In the genomic region with DNA sequence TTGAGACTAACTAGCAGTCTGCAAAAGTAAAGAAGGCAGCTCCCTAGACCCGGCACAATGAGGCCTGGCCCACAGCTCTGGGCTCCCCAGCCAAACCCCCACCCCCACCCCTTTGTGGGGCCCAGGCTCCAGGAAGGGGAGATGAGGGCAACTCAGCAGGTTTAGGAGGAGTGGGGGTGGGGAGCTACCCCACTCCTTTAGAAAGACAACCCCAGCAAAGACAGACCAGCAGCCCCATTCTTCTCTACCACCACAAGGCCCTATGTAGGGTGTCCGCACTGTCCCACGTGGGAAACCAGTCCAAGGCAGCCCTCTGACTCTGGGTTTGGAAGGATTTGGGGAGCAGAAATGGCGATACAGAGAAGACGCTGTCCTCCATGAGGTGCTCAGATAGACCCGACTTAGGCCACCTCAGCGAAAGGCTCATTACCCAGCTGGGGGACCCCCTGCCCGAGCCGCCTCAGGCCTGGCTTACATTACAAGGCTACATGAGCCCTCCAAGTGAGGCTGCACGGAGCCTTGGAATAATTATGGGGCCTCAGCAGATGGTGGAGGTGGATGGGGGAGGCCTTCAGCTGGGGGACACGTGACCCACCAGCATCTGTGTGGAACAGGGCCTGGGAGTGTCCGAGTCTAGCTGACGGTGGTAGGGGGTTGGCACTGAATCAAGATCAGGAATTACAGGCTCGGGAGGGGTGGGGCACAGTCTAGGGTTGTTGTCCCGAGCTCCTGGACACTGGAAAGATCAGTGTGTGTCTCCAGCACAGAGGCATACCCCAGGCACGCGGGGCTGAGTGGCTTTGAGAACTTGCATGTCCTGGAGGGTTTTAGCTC, we compare ENCODE assay signal across 9 mouse cellular contexts. TPM values are rescaled to one million over a fixed set of nuclear protein-coding genes. Genes with fewer than 3 reads are reported as not detected.
DNase-seq lines count a peak whose midpoint lies in the region; ATAC-seq lines count a peak whose summit lies in the region.
"Had no signal": no experiment of that assay in that cellular context is flagged by ENCODE, and none has a peak within 500 bp of the region (broad histone marks: within the 10 kb centered on the region; RNA-seq: fewer than 3 reads in every experiment).

A gene (minus strand): TSS at position 51 of the 834 bp plus-strand sequence.

- no peak within 1 kb of the TSS for H3K27ac ChIP-seq in heart, embryonic 11.5 days (ENCODE audit: low read depth, low read length)
- peak within 1 kb of the TSS; percentile 60 for H3K27ac ChIP-seq in forebrain, embryonic 13.5 days
- H3K27ac ChIP-seq in midbrain, embryonic 10.5 days (replicated peaks), result peak within 1 kb of the TSS; percentile 71
- H3K27ac ChIP-seq: liver, embryonic 13.5 days had no signal

- 52% methylated on average over 17 of the region's 17 CpGs for WGBS in heart, embryonic 11.5 days (ENCODE audit: insufficient replicate concordance)
- 42% methylated on average over 17 of the region's 17 CpGs for WGBS in forebrain, embryonic 13.5 days
- WGBS in midbrain, embryonic 10.5 days, result 64% methylated on average over 17 of the region's 17 CpGs

- ATAC-seq in heart, embryonic 11.5 days (replicated peaks; ENCODE audit: insufficient number of reproducible peaks, low FRiP score, low TSS enrichment), result peak; percentile 53
- peak; percentile 91 for ATAC-seq in forebrain, embryonic 13.5 days
- no peak for ATAC-seq in megakaryocyte-erythroid progenitor cell, adult 5-6 weeks (replicated peaks; ENCODE audit: low FRiP score, low TSS enrichment, poor library complexity, severe bottlenecking)
- no peak for ATAC-seq in activated CD4-positive, CD25-positive, alpha-beta regulatory T cell, adult 4 months

- DNase-seq in heart, adult 11 months, result no peak
- peak; percentile 55 for DNase-seq in MN1 (ENCODE audit: low spot score)
- DNase-seq in midbrain, embryonic 10.5 days (ENCODE audit: low spot score), result peak; percentile 40
- DNase-seq in T-cell, adult 2 months (ENCODE audit: low spot score), result no peak
- DNase-seq: liver, embryonic 13.5 days had no signal

- no peak within 1 kb of the TSS for H3K4me2 ChIP-seq in heart, embryonic 11.5 days
- no peak within 1 kb of the TSS for H3K4me2 ChIP-seq in forebrain, embryonic 13.5 days
- H3K4me2 ChIP-seq: liver, embryonic 13.5 days had no signal

- H3K4me3 ChIP-seq in heart, embryonic 11.5 days (ENCODE audit: low read depth, low read length), result no peak within 1 kb of the TSS
- no peak within 1 kb of the TSS for H3K4me3 ChIP-seq in forebrain, embryonic 13.5 days
- no peak within 1 kb of the TSS for H3K4me3 ChIP-seq in midbrain, embryonic 10.5 days
- H3K4me3 ChIP-seq: liver, embryonic 13.5 days had no signal

- H3K36me3 ChIP-seq in heart, embryonic 11.5 days (ENCODE audit: control insufficient read depth, insufficient read depth, low read length), result no peaks in the 10 kb centered on the region
- no peaks in the 10 kb centered on the region for H3K36me3 ChIP-seq in forebrain, embryonic 13.5 days (ENCODE audit: poor library complexity, severe bottlenecking)
- H3K36me3 ChIP-seq in midbrain, embryonic 10.5 days, result no peaks in the 10 kb centered on the region
- H3K36me3 ChIP-seq: liver, embryonic 13.5 days had no signal

- H3K4me1 ChIP-seq in heart, embryonic 11.5 days (ENCODE audit: control insufficient read depth, insufficient read depth, low read length), result peaks cover 16% of the 10 kb centered on the region
- peaks cover 41% of the 10 kb centered on the region for H3K4me1 ChIP-seq in forebrain, embryonic 13.5 days
- peaks cover 42% of the 10 kb centered on the region for H3K4me1 ChIP-seq in midbrain, embryonic 10.5 days

- H3K9ac ChIP-seq in heart, embryonic 11.5 days (ENCODE audit: low read depth, low read length), result no peak within 1 kb of the TSS
- H3K9ac ChIP-seq in forebrain, embryonic 13.5 days, result no peak within 1 kb of the TSS
- H3K9ac ChIP-seq: liver, embryonic 13.5 days had no signal

- no peaks in the 10 kb centered on the region for H3K9me3 ChIP-seq in heart, embryonic 11.5 days (replicated peaks; ENCODE audit: control insufficient read depth, low read length)
- H3K9me3 ChIP-seq in forebrain, embryonic 13.5 days (replicated peaks), result no peaks in the 10 kb centered on the region
- no peaks in the 10 kb centered on the region for H3K9me3 ChIP-seq in midbrain, embryonic 10.5 days (replicated peaks)
- H3K9me3 ChIP-seq: liver, embryonic 13.5 days had no signal

- peaks cover 14% of the 10 kb centered on the region; the same call in 1 of the 2 replicates for H3K27me3 ChIP-seq in heart, embryonic 11.5 days (ENCODE audit: control insufficient read depth, insufficient read depth, low read length)
- no peaks in the 10 kb centered on the region; the same call in 1 of the 2 replicates for H3K27me3 ChIP-seq in forebrain, embryonic 13.5 days
- peaks cover 42% of the 10 kb centered on the region for H3K27me3 ChIP-seq in midbrain, embryonic 10.5 days (ENCODE audit: low read depth, poor library complexity, severe bottlenecking)

RNA-seq across cellular contexts. Expression of the gene that starts here (rescaled TPM):
- 1.1 and 1.8 TPM in 2 replicates for polyA plus RNA-seq in heart, embryonic 11.5 days (2014; fragmentation: Nextera tagmentation; extraction: Ambion mirVana)
- polyA plus RNA-seq in forebrain, embryonic 13.5 days (2015; fragmentation: Nextera tagmentation; extraction: Ambion mirVana), result 3.7 and 4.6 TPM in 2 replicates
- polyA plus RNA-seq in midbrain, embryonic 10.5 days (2016; fragmentation: Nextera tagmentation; extraction: Ambion mirVana), result 0.27 and 0.99 TPM in 2 replicates
- total RNA-seq in megakaryocyte-erythroid progenitor cell, adult 5-6 weeks (2014; fragmentation: Nextera tagmentation), result 0.61 and 0.87 TPM in 2 replicates
- total RNA-seq in megakaryocyte-erythroid progenitor cell, adult 5-6 weeks (2017), result 0.50 TPM in 1 of 2 replicates, not detected in the other
- 1 to 10 TPM in 1 of 2 experiments, under 1 TPM in 1; 0.65 to 1.0 TPM for polyA plus RNA-seq in activated CD4-positive, CD25-positive, alpha-beta regulatory T cell, adult 4 months (2017; shearing (Covaris generic))

Comparison
In these comparisons a context has a peak if more than half of its experiments do, and no peak if none do; other contexts are left out.
1. Peak in DNase-seq and H3K27ac ChIP-seq in midbrain, embryonic 10.5 days; RNA of the gene not detected or under 1 TPM.
2. ATAC-seq: peak in heart, embryonic 11.5 days (single experiment) and forebrain, embryonic 13.5 days (single experiment); none in megakaryocyte-erythroid progenitor cell, adult 5-6 weeks (single experiment) and activated CD4-positive, CD25-positive, alpha-beta regulatory T cell, adult 4 months (single experiment).